Mouse (Mus musculus) limb, embryonic 11.5 days (tissue): ENCODE measurements at regions not wholly inside any gene's neighbourhood (a gene's known extent, or its start where the extent isn't known, plus 50 kb on each side); places are given as distances from the start of the nearest gene placed in this dataset.

Experiments
- ATAC-seq: fragments of 200-750 bp; cut with Nextera tagmentation; 2 replicates; pipeline ENCODE4 v1.8.0; 2017; ENCODE audit warnings: low read depth; ENCODE audit not compliant: insufficient number of reproducible peaks, low FRiP score, low TSS enrichment
- DNase-seq: peaks from one replicate; pipeline ENCODE4 v3.0.0-alpha.2; 2015; ENCODE audit warnings: low spot score
- H3K27ac ChIP-seq: fragments of 300-500 bp; sonication (generic); replicated peaks from 2 replicates; pipeline ENCODE4 v1.5.1; 2014; ENCODE audit warnings: low read depth, mild to moderate bottlenecking, low read length
- H3K27me3 ChIP-seq: fragments of 300-500 bp; sonication (generic); 2 replicates; pipeline ENCODE4 v1.6.1; 2014; ENCODE audit warnings: mild to moderate bottlenecking, low read length, mixed read lengths; ENCODE audit not compliant: control insufficient read depth, insufficient read depth
- H3K36me3 ChIP-seq: fragments of 300-500 bp; sonication (generic); 2 replicates; pipeline ENCODE4 v1.6.1; 2014; ENCODE audit warnings: mild to moderate bottlenecking, low read length, moderate library complexity, mixed read lengths; ENCODE audit not compliant: control insufficient read depth, insufficient read depth
- H3K4me1 ChIP-seq: fragments of 300-500 bp; sonication (generic); 2 replicates; pipeline ENCODE4 v1.6.1; 2014; ENCODE audit warnings: low read length, mixed read lengths; ENCODE audit not compliant: control insufficient read depth, insufficient read depth
- H3K4me2 ChIP-seq: fragments of 300-500 bp; sonication (generic); 2 replicates; pipeline ENCODE4 v1.6.1; 2014; ENCODE audit warnings: low read depth, mild to moderate bottlenecking, moderate library complexity; ENCODE audit not compliant: severe bottlenecking
- H3K4me3 ChIP-seq: fragments of 300-500 bp; sonication (generic); 2 replicates; pipeline ENCODE4 v1.5.1; 2014; ENCODE audit warnings: low read depth, low read length
- H3K9ac ChIP-seq: fragments of 300-500 bp; sonication (generic); 2 replicates; pipeline ENCODE4 v1.6.1; 2014; ENCODE audit warnings: mild to moderate bottlenecking, low read length
- H3K9me3 ChIP-seq: fragments of 300-500 bp; sonication (generic); 2 replicates; pipeline ENCODE4 v1.6.1; 2016; ENCODE audit warnings: low read length; ENCODE audit not compliant: control insufficient read depth
- WGBS: fragments of 180-500 bp; shearing (Covaris S2); extraction: QIAGEN DNeasy Blood & Tissue Kit; methylation state at CpG from one replicate; pipeline ENCODE4 v1.1.7; 2014; 5-methylcytosine and 5-hydroxymethylcytosine counted together

GRCm38 (mm10) chr10:72923611-72924010, 175.5 kb upstream of the Pcdh15 start:
- DNase-seq (no peak), ATAC-seq (no peak)
- no peaks in the 10 kb centered on the region for H3K9me3 ChIP-seq
- no peak overlapping the region for H3K9ac ChIP-seq
- no peaks in the 10 kb centered on the region for H3K27me3 ChIP-seq
- no peaks in the 10 kb centered on the region for H3K36me3 ChIP-seq
- no peak overlapping the region for H3K4me3 ChIP-seq
- no peak overlapping the region for H3K4me2 ChIP-seq
- WGBS, result 88% methylated on average over 2 of the region's 2 CpGs
- H3K27ac ChIP-seq, result no peak overlapping the region
- no peaks in the 10 kb centered on the region for H3K4me1 ChIP-seq

- Histone ChIP-seq H3K4me2 (no peak overlapping the region), H3K4me1 (no peaks in the 10 kb centered on the region), H3K36me3 (no peaks in the 10 kb centered on the region), H3K9me3 (no peaks in the 10 kb centered on the region), H3K27me3 (no peaks in the 10 kb centered on the region), H3K9ac (no peak overlapping the region), H3K4me3 (no peak overlapping the region), H3K27ac (no peak overlapping the region)
- DNase-seq (no peak), ATAC-seq (no peak)
- 75% methylated on average over 3 of the region's 3 CpGs for WGBS
These were observed 142.2 kb upstream of the Pcdh15 start for GRCm38 (mm10) chr10:72956957-72957356.

- no peaks in the 10 kb centered on the region for H3K27me3 ChIP-seq
- no peaks in the 10 kb centered on the region for H3K9me3 ChIP-seq
- no peak overlapping the region for H3K9ac ChIP-seq
- no peaks in the 10 kb centered on the region for H3K36me3 ChIP-seq
- ATAC-seq (no peak), DNase-seq (no peak)
- no peak overlapping the region for H3K27ac ChIP-seq
- H3K4me1 ChIP-seq, result no peaks in the 10 kb centered on the region
- 75% methylated on average over 3 of the region's 3 CpGs for WGBS
- H3K4me2 ChIP-seq, result no peak overlapping the region
- H3K4me3 ChIP-seq, result no peak overlapping the region
These were observed 139.1 kb upstream of the Pcdh15 start for GRCm38 (mm10) chr10:72960051-72960450.

- H3K27ac ChIP-seq, result no peak overlapping the region
- H3K36me3 ChIP-seq, result no peaks in the 10 kb centered on the region
- H3K4me1 ChIP-seq, result no peaks in the 10 kb centered on the region
- H3K27me3 ChIP-seq, result no peaks in the 10 kb centered on the region
- no peak overlapping the region for H3K4me2 ChIP-seq
- no peak for DNase-seq
- 18% methylated on average over 1 of the region's 1 CpGs for WGBS
- no peak overlapping the region for H3K9ac ChIP-seq
- no peak for ATAC-seq
- no peaks in the 10 kb centered on the region for H3K9me3 ChIP-seq
- no peak overlapping the region for H3K4me3 ChIP-seq
These were observed 117.8 kb upstream of the Pcdh15 start for GRCm38 (mm10) chr10:72981359-72981758.

GRCm38 (mm10) chr10:72988355-72988754, 110.8 kb upstream of the Pcdh15 start:
- no peak overlapping the region for H3K27ac ChIP-seq
- no peaks in the 10 kb centered on the region for H3K36me3 ChIP-seq
- no peaks in the 10 kb centered on the region for H3K9me3 ChIP-seq
- H3K9ac ChIP-seq, result no peak overlapping the region
- ATAC-seq (no peak), DNase-seq (no peak)
- no peaks in the 10 kb centered on the region for H3K4me1 ChIP-seq
- no peak overlapping the region for H3K4me3 ChIP-seq
- H3K27me3 ChIP-seq, result no peaks in the 10 kb centered on the region
- H3K4me2 ChIP-seq, result no peak overlapping the region

- no peak overlapping the region for H3K9ac ChIP-seq
- H3K27ac ChIP-seq, result no peak overlapping the region
- no peaks in the 10 kb centered on the region for H3K27me3 ChIP-seq
- DNase-seq, result no peak
- H3K4me3 ChIP-seq, result no peak overlapping the region
- H3K9me3 ChIP-seq, result no peaks in the 10 kb centered on the region
- 76% methylated on average over 3 of the region's 3 CpGs for WGBS
- H3K4me1 ChIP-seq, result no peaks in the 10 kb centered on the region
- ATAC-seq, result no peak
- no peaks in the 10 kb centered on the region for H3K36me3 ChIP-seq
- H3K4me2 ChIP-seq, result no peak overlapping the region
These were observed 88.2 kb upstream of the Pcdh15 start for GRCm38 (mm10) chr10:73010897-73011296.

GRCm38 (mm10) chr10:73011874-73012273, 87.3 kb upstream of the Pcdh15 start:
- no peak overlapping the region for H3K9ac ChIP-seq
- no peaks in the 10 kb centered on the region for H3K36me3 ChIP-seq
- no peaks in the 10 kb centered on the region for H3K27me3 ChIP-seq
- DNase-seq (peak; percentile 29), ATAC-seq (no peak)
- H3K4me3 ChIP-seq, result no peak overlapping the region
- no peak overlapping the region for H3K27ac ChIP-seq
- H3K4me2 ChIP-seq, result no peak overlapping the region
- 70% methylated on average over 5 of the region's 5 CpGs for WGBS
- H3K9me3 ChIP-seq, result no peaks in the 10 kb centered on the region
- H3K4me1 ChIP-seq, result no peaks in the 10 kb centered on the region

GRCm38 (mm10) chr10:73037476-73037875, 61.7 kb upstream of the Pcdh15 start:
- Histone ChIP-seq H3K27ac (no peak overlapping the region), H3K9me3 (no peaks in the 10 kb centered on the region), H3K36me3 (no peaks in the 10 kb centered on the region), H3K27me3 (no peaks in the 10 kb centered on the region), H3K4me3 (no peak overlapping the region), H3K4me2 (no peak overlapping the region), H3K4me1 (no peaks in the 10 kb centered on the region), H3K9ac (no peak overlapping the region)
- DNase-seq (no peak), ATAC-seq (no peak)
- 79% methylated on average over 2 of the region's 2 CpGs for WGBS

GRCm38 (mm10) chr10:73039551-73039950, 59.6 kb upstream of the Pcdh15 start:
- no peaks in the 10 kb centered on the region for H3K4me1 ChIP-seq
- no peaks in the 10 kb centered on the region for H3K27me3 ChIP-seq
- no peak overlapping the region for H3K4me2 ChIP-seq
- no peak for ATAC-seq
- H3K9me3 ChIP-seq, result no peaks in the 10 kb centered on the region
- H3K9ac ChIP-seq, result no peak overlapping the region
- no peak overlapping the region for H3K4me3 ChIP-seq
- H3K36me3 ChIP-seq, result no peaks in the 10 kb centered on the region
- DNase-seq, result no peak
- no peak overlapping the region for H3K27ac ChIP-seq
- WGBS, result 71% methylated on average over 1 of the region's 1 CpGs
